Mouse (Mus musculus): ENCODE measurements around the gene Lrrc17. TPM values are rescaled to one million over a fixed set of nuclear protein-coding genes. Genes with fewer than 3 reads are reported as not detected.

Gene Lrrc17
- not detected for total RNA-seq (2023)

DNA sequence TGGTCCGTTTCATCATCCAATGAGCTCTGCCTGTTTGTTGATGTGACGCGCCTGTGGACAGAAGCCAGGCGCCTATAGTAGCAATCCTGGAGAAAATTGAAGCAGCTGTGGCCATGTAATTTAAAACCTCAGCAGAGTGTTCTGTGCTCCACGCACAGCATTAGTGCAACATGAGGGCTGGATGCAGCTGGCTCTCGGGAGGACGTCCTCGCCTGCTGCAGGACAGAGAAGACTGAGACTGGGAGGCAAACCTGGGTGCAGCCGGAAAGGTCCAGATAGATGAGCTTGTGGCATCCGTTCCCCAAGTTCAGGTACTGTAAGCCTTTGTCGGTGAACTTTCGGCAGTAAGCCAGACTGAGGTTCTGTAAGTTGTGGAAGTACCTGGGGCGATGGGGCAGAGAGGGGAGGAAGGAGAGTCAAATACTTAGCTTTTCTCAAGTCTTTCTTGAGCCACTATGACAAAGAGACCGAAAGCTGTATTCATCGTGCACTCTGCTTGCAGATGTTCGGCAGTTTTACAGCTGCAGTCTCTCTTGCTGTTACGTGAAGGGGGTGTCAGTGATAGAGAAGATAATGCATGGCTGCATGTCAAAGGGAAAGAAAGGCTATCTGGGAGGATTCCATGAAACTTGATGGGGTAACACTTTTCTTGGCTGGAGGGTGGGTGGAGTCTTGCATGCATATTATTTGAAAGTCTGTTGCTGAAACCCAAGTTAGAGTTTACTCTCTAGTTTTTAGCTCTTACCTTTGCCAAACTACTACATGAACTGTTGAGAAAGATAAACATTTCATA lies at the start of gene Lrrc17:
Gene Lrrc17, plus strand, starts transcription at position 151 of the 793 bp plus-strand sequence.

Other genes with a start within 250 kb of the Lrrc17 start
- 1.7 TPM for gene Fgl2, start 170.9 kb upstream of the Lrrc17 start, total RNA-seq (2023)
- gene Ccdc146, start 118.9 kb upstream of the Lrrc17 start, total RNA-seq (2023), result not detected
- 3.5 TPM for gene Fam185a, start 118.6 kb upstream of the Lrrc17 start, total RNA-seq (2023)
- not detected for gene Fbxl13, start 102.1 kb downstream of the Lrrc17 start, total RNA-seq (2023)
- 41.5 TPM for gene Armc10, start 102.3 kb downstream of the Lrrc17 start, total RNA-seq (2023)
- gene Napepld, start 157.8 kb downstream of the Lrrc17 start, total RNA-seq (2023), result 1.6 TPM
- 112 TPM for gene Pmpcb, start 193.6 kb downstream of the Lrrc17 start, total RNA-seq (2023)
- gene Dnajc2, start 241.7 kb downstream of the Lrrc17 start, total RNA-seq (2023), result 56.8 TPM
- 60.9 TPM for gene Psmc2, start 241.7 kb downstream of the Lrrc17 start, total RNA-seq (2023)

All from CD4-positive naive resting alpha-beta T cell, adult 76 days (primary cell).